Mouse (Mus musculus): ENCODE measurements at regions not wholly inside any gene's neighbourhood (a gene's known extent, or its start where the extent isn't known, plus 50 kb on each side); places are given as distances from the start of the nearest gene placed in this dataset.

DNA sequence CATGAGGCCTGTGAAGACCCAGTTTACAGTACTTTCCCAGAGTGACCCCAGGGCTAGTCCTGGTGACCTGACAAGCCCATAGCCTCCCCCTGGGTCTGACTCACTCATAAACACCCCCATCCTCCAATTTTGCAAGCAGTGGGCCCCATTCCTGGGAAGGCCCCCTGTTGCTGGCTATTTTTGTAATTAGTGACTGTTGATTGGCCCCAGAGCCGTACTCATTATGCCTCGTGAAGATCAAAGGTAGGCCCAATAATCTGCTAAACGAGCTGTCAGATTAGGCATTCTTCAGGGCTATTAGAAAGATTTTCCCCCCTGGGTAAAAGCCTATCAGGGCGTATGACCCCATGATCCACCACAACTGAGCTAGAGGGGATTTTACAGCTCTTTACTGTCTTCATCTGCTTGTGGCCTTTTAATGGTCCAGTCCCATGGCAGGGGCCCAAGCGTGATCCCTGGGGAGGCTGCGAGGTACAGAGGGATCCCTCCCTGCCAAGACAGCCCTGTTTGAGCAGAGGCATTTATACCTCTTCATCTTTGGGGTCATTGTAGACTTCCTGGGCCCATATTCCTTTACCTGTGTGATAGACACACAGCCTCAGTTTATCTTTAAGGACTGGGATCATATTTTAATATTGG lies 80.1 kb upstream of the Haao start:
- no peaks in the 10 kb centered on the region for H3K36me3 ChIP-seq (ENCODE audit: control insufficient read depth, insufficient read depth)
- TF ChIP-seq E2F4 (IDR thresholded peaks at IDR 0.05; ENCODE audit: insufficient read depth) (no peak), REST (IDR thresholded peaks at IDR 0.05; ENCODE audit: insufficient read depth, insufficient read length) (no peak), POLR2A (IDR thresholded peaks at IDR 0.05; ENCODE audit: insufficient read length, low read depth) (no peak), TCF12 (IDR thresholded peaks at IDR 0.05; ENCODE audit: insufficient read depth, poor library complexity, severe bottlenecking) (no peak), SRF (IDR thresholded peaks at IDR 0.05; ENCODE audit: control insufficient read depth, insufficient read length, low read depth) (no peak), MYOD1 (IDR thresholded peaks at IDR 0.05; ENCODE audit: control insufficient read depth in 1 of 3, insufficient read length in 2 of 3, low read depth in 2 of 3) (no peak), MAX (IDR thresholded peaks at IDR 0.05; ENCODE audit: low read depth) (no peak), TCF3 (IDR thresholded peaks at IDR 0.05; ENCODE audit: insufficient read length, low read depth) (no peak), MYOG (IDR thresholded peaks at IDR 0.05; ENCODE audit: control insufficient read depth in 1 of 3, insufficient read depth in 1 of 3, insufficient read length in 2 of 3, low read depth in 2 of 3) (no peak), CEBPB (IDR thresholded peaks at IDR 0.05; ENCODE audit: insufficient read depth, poor library complexity, severe bottlenecking) (no peak), USF1 (IDR thresholded peaks at IDR 0.05; ENCODE audit: low read depth) (no peak), POLR2AphosphoS2 (IDR thresholded peaks at IDR 0.05; ENCODE audit: insufficient read length, low read depth) (no peak)
- no peaks in the 10 kb centered on the region for H3K79me2 ChIP-seq (ENCODE audit: control insufficient read depth, insufficient read depth)
- H3ac ChIP-seq (ENCODE audit: control insufficient read depth, insufficient read length): no peak overlapping the region
- H3K4me2 ChIP-seq (ENCODE audit: low read depth): no peak overlapping the region
- no peaks in the 10 kb centered on the region for H3K27me3 ChIP-seq (ENCODE audit: control insufficient read depth, insufficient read depth, insufficient read length)
- H3K4me3 ChIP-seq: no peak overlapping the region

DNA sequence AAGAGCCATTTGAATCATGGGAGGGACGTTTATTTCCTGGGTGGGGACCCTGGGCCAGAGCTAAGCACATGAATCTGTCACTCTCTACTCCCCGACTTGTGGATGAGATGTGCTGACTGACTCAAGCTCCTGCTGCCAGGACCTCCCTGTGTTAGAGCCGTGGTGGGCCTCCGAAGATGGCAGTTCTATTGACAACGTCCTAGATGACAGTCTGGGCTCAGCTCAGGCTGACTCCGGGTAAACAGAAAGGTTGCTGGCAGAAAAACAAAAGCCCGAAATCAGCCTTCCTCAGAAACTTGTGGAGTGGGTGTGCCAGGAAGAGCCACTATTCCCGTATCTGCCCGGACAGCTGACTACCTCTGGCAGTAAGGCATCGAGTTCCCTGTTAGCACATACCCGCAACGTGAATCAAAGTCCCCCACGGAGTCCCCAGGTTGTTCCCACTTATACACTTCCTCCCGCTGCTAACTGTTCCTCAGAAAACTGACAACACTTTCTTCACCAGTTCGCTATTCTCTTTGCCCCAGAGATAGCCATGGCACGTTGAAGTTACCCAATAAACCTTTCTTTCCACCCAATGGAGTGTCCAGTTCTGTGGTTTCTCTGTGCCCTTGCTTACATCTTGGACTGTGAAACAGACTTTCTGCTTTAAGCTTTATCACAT lies 76.6 kb upstream of the Haao start:
- Histone ChIP-seq H3K4me3 (no peak overlapping the region), H3K4me2 (ENCODE audit: low read depth) (no peak overlapping the region), H3ac (ENCODE audit: control insufficient read depth, insufficient read length) (no peak overlapping the region), H3K36me3 (ENCODE audit: control insufficient read depth, insufficient read depth) (no peaks in the 10 kb centered on the region), H3K27me3 (ENCODE audit: control insufficient read depth, insufficient read depth, insufficient read length) (no peaks in the 10 kb centered on the region), H3K79me2 (ENCODE audit: control insufficient read depth, insufficient read depth) (no peaks in the 10 kb centered on the region)
- TF ChIP-seq E2F4 (IDR thresholded peaks at IDR 0.05; ENCODE audit: insufficient read depth) (no peak), USF1 (IDR thresholded peaks at IDR 0.05; ENCODE audit: low read depth) (no peak), REST (IDR thresholded peaks at IDR 0.05; ENCODE audit: insufficient read depth, insufficient read length) (no peak), POLR2AphosphoS2 (IDR thresholded peaks at IDR 0.05; ENCODE audit: insufficient read length, low read depth) (no peak), MYOD1 (IDR thresholded peaks at IDR 0.05; ENCODE audit: control insufficient read depth in 1 of 3, insufficient read length in 2 of 3, low read depth in 2 of 3) (no peak), MYOG (IDR thresholded peaks at IDR 0.05; ENCODE audit: control insufficient read depth in 1 of 3, insufficient read depth in 1 of 3, insufficient read length in 2 of 3, low read depth in 2 of 3) (no peak), MAX (IDR thresholded peaks at IDR 0.05; ENCODE audit: low read depth) (no peak), CEBPB (IDR thresholded peaks at IDR 0.05; ENCODE audit: insufficient read depth, poor library complexity, severe bottlenecking) (no peak)

DNA sequence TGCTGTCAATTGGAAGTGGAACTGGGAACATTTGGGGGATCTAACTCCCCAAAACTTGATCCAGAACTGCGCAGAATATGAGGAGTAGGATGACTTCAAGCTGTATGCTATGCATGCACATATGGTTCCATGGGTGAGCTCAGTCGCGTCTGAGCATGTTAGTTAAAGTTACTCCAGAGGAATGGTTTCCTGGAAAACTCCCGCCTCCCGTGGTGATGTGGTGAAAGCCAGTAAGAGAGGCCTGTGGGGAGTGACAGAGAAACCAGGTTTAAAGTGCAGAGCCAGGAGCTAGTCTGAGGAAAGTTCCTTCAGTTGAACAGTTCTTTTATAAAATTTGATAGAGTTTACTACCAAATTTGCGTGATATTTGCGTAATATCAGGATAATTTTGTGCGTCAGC lies 73.1 kb upstream of the Haao start:
- H3K4me2 ChIP-seq (ENCODE audit: low read depth): no peak overlapping the region
- no peaks in the 10 kb centered on the region for H3K79me2 ChIP-seq (ENCODE audit: control insufficient read depth, insufficient read depth)
- H3K36me3 ChIP-seq (ENCODE audit: control insufficient read depth, insufficient read depth): no peaks in the 10 kb centered on the region
- no peak overlapping the region for H3K4me3 ChIP-seq
- H3ac ChIP-seq (ENCODE audit: control insufficient read depth, insufficient read length): no peak overlapping the region
- H3K27me3 ChIP-seq (ENCODE audit: control insufficient read depth, insufficient read depth, insufficient read length): no peaks in the 10 kb centered on the region
- no peak for TF ChIP-seq REST (IDR thresholded peaks at IDR 0.05; ENCODE audit: insufficient read depth, insufficient read length)
- no peak for TF ChIP-seq E2F4 (IDR thresholded peaks at IDR 0.05; ENCODE audit: insufficient read depth)
- TF ChIP-seq POLR2AphosphoS2 (IDR thresholded peaks at IDR 0.05; ENCODE audit: insufficient read length, low read depth): no peak
- no peak for TF ChIP-seq POLR2A (IDR thresholded peaks at IDR 0.05; ENCODE audit: insufficient read length, low read depth)
- TF ChIP-seq MAX (IDR thresholded peaks at IDR 0.05; ENCODE audit: low read depth): no peak
- no peak for TF ChIP-seq MYOD1 (IDR thresholded peaks at IDR 0.05; ENCODE audit: control insufficient read depth in 1 of 3, insufficient read length in 2 of 3, low read depth in 2 of 3)
- TF ChIP-seq USF1 (IDR thresholded peaks at IDR 0.05; ENCODE audit: low read depth): no peak
- no peak for TF ChIP-seq MYOG (IDR thresholded peaks at IDR 0.05; ENCODE audit: control insufficient read depth in 1 of 3, insufficient read depth in 1 of 3, insufficient read length in 2 of 3, low read depth in 2 of 3)
- no peak for TF ChIP-seq CEBPB (IDR thresholded peaks at IDR 0.05; ENCODE audit: insufficient read depth, poor library complexity, severe bottlenecking)
- TF ChIP-seq TCF3 (IDR thresholded peaks at IDR 0.05; ENCODE audit: insufficient read length, low read depth): no peak
- TF ChIP-seq SRF (IDR thresholded peaks at IDR 0.05; ENCODE audit: control insufficient read depth, insufficient read length, low read depth): no peak
- no peak for TF ChIP-seq TCF12 (IDR thresholded peaks at IDR 0.05; ENCODE audit: insufficient read depth, poor library complexity, severe bottlenecking)

DNA sequence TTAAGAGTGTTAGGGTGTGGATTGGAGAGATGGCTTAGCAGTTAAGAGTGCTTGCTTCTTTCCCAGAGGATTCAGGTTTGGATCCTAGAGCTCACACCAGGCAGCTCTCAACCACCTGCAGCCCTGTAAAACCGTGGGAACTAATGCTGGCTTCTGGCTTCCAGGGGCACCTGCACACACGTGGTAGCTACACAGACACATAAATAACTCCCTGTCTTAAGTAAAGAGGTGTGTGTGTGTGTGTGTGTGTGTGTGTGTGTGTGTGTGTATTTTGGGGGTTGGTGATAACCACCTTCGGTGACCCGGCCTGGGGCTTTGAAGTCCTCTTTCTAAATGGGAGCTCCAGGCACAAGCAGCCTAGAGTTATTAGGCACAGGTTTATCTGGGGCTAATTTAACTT lies 72.5 kb upstream of the Haao start:
- TF ChIP-seq TCF12 (IDR thresholded peaks at IDR 0.05; ENCODE audit: insufficient read depth, poor library complexity, severe bottlenecking) (no peak), TCF3 (IDR thresholded peaks at IDR 0.05; ENCODE audit: insufficient read length, low read depth) (no peak), POLR2A (IDR thresholded peaks at IDR 0.05; ENCODE audit: insufficient read length, low read depth) (no peak), POLR2AphosphoS2 (IDR thresholded peaks at IDR 0.05; ENCODE audit: insufficient read length, low read depth) (no peak), CEBPB (IDR thresholded peaks at IDR 0.05; ENCODE audit: insufficient read depth, poor library complexity, severe bottlenecking) (no peak), REST (IDR thresholded peaks at IDR 0.05; ENCODE audit: insufficient read depth, insufficient read length) (no peak), USF1 (IDR thresholded peaks at IDR 0.05; ENCODE audit: low read depth) (no peak), E2F4 (IDR thresholded peaks at IDR 0.05; ENCODE audit: insufficient read depth) (no peak), MYOG (IDR thresholded peaks at IDR 0.05; ENCODE audit: control insufficient read depth in 1 of 3, insufficient read depth in 1 of 3, insufficient read length in 2 of 3, low read depth in 2 of 3) (no peak), SRF (IDR thresholded peaks at IDR 0.05; ENCODE audit: control insufficient read depth, insufficient read length, low read depth) (no peak), MAX (IDR thresholded peaks at IDR 0.05; ENCODE audit: low read depth) (no peak)
- Histone ChIP-seq H3K79me2 (ENCODE audit: control insufficient read depth, insufficient read depth) (no peaks in the 10 kb centered on the region), H3ac (ENCODE audit: control insufficient read depth, insufficient read length) (no peak overlapping the region), H3K27me3 (ENCODE audit: control insufficient read depth, insufficient read depth, insufficient read length) (no peaks in the 10 kb centered on the region), H3K4me3 (no peak overlapping the region), H3K36me3 (ENCODE audit: control insufficient read depth, insufficient read depth) (no peaks in the 10 kb centered on the region), H3K4me2 (ENCODE audit: low read depth) (no peak overlapping the region)
